Mouse (Mus musculus): ENCODE data around the gene Acan.

- TF ChIP-seq POLR2A (IDR thresholded peaks at IDR 0.05; ENCODE audit: control insufficient read depth, extremely low read depth, insufficient read depth, low read length, poor library complexity) (no peak), CTCF (IDR thresholded peaks at IDR 0.05; ENCODE audit: borderline replicate concordance, control insufficient read depth, extremely low read depth, insufficient read depth, low read length, poor library complexity) (no peak)
Observed at GRCm38 (mm10) chr7:79139891-79140591, 86.8 kb downstream of the Acan start.

Measured in thymus, adult 2 months (tissue).